Mouse (Mus musculus) neural tube, embryonic 13.5 days (tissue): ENCODE data around the gene Sgo1. TPM values are rescaled to one million over a fixed set of nuclear protein-coding genes. Genes with fewer than 3 reads are reported as not detected.
"Not testable (repeated sequence)": the region's sequence is repeated elsewhere in the genome, so short reads cannot be mapped to it uniquely, and the experiment has no call there.

Experiments used
- ATAC-seq: fragments of 200-750 bp; cut with Nextera tagmentation; 2 replicates; pipeline ENCODE4 v1.8.0; 2017; ENCODE audit warnings: low read depth, mild to moderate bottlenecking, moderate TSS enrichment, moderate library complexity
- H3K27ac ChIP-seq: fragments of 300-500 bp; sonication (generic); replicated peaks from 2 replicates; pipeline ENCODE4 v1.5.1; 2015; ENCODE audit warnings: moderate library complexity, mild to moderate bottlenecking, inconsistent platforms
- H3K27me3 ChIP-seq: fragments of 300-500 bp; sonication (generic); 2 replicates; pipeline ENCODE4 v1.6.1; 2015; ENCODE audit warnings: mild to moderate bottlenecking, inconsistent platforms
- H3K36me3 ChIP-seq: fragments of 300-500 bp; sonication (generic); 2 replicates; pipeline ENCODE4 v1.6.1; 2015; ENCODE audit warnings: mild to moderate bottlenecking, inconsistent platforms
- H3K4me1 ChIP-seq: fragments of 300-500 bp; sonication (generic); replicated peaks from 2 replicates; pipeline ENCODE4 v1.6.1; 2015; ENCODE audit warnings: inconsistent platforms
- H3K4me2 ChIP-seq: fragments of 300-500 bp; sonication (generic); 2 replicates; pipeline ENCODE4 v1.6.1; 2015; ENCODE audit warnings: inconsistent platforms, mild to moderate bottlenecking, moderate library complexity
- H3K4me3 ChIP-seq: fragments of 300-500 bp; sonication (generic); 2 replicates; pipeline ENCODE4 v1.5.1; 2015; ENCODE audit warnings: mild to moderate bottlenecking, inconsistent platforms
- H3K9ac ChIP-seq: fragments of 300-500 bp; sonication (generic); 2 replicates; pipeline ENCODE4 v1.6.1; 2015; ENCODE audit warnings: moderate library complexity, mild to moderate bottlenecking, inconsistent platforms
- H3K9me3 ChIP-seq: fragments of 300-500 bp; sonication (generic); 2 replicates; pipeline ENCODE4 v1.6.1; 2016; ENCODE audit warnings: inconsistent platforms
- WGBS: fragments of 180-500 bp; shearing (Covaris S2); methylation state at CpG from one replicate; pipeline ENCODE4 v1.1.7; 2015; 5-methylcytosine and 5-hydroxymethylcytosine counted together
- polyA plus RNA-seq: library from polyadenylated mRNA; unstranded; fragments of >200 nt; fragmentation: Nextera tagmentation; extraction: Ambion mirVana; gene quantifications from 2 replicates; pipeline ENCODE4 v1.2.1, GENCODE M21; 2015

Sgo1 gene
- polyA plus RNA-seq, 1 experiment from 2014 or later = 8.2 TPM

DNA sequence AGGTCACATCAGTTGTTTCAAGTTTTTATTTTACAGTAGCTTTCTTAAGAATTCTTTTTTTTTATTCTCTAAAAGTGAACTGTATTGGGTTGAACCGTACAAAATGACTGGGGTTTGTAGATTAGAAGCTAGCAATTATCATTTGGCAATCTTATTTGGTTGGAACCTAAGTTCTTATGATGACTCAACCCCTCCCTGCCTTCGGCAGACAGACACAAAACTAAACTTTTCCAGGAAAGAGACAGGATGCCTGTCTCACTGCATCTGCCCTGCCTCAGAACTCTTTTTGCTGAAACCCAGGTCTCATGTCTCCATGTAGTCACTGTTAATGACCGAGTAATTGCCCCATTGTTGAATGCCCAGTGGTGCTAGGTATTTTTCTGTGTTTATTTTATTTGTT is 24.9 kb downstream of the Sgo1 start:
- Histone ChIP-seq H3K4me3 (no peak overlapping the region), H3K27ac (no peak overlapping the region), H3K9me3 (no peaks in the 10 kb centered on the region), H3K36me3 (peaks cover 63% of the 10 kb centered on the region), H3K4me1 (no peaks in the 10 kb centered on the region), H3K27me3 (no peaks in the 10 kb centered on the region), H3K9ac (no peak overlapping the region), H3K4me2 (no peak overlapping the region)
- ATAC-seq = no peak
- WGBS = 92% methylated on average over 3 of the region's 3 CpGs

DNA sequence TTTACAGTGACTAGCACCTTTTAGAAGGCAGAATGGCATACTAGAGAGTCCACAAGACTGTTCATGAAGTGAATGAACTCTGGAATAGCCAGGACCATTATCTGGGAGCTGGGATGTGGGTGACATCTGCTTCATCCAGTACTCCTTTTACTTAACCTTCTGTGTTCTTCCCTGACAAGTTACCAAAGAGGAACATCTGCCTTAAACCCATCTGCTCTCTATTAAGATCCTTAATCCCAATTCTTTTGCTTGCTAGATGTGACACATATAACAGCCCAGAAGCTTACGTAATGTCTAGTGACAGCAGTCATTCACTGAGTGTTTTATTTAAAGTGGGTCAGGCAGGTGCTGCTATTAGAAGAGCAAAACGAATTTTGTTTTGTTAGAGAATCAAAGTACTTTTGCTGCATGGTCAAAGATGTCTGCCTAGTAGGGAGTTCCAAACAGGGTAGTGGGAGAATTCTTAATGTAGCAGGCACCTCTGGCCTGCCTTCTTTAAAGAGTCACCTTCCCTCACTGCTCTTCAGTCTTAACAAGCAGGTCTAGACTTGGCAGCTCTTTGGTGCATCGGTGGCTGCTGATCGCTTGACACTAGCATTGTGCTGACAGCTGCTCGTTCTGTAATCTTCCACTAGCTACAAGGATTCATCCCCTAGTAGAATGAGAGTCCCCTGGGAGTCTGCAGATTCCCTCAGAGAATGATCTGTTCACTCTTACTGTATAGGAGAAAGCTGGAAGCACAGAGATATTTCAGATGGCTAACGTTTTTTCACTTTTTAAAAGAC is 27.9 kb downstream of the Sgo1 start:
- Histone ChIP-seq H3K27me3 (no peaks in the 10 kb centered on the region), H3K4me1 (no peaks in the 10 kb centered on the region), H3K4me2 (no peak overlapping the region), H3K9me3 (no peaks in the 10 kb centered on the region), H3K36me3 (peaks cover 48% of the 10 kb centered on the region), H3K9ac (no peak overlapping the region), H3K27ac (no peak overlapping the region), H3K4me3 (no peak overlapping the region)
- WGBS = 73% methylated on average over 6 of the region's 6 CpGs
- ATAC-seq = no peak

DNA sequence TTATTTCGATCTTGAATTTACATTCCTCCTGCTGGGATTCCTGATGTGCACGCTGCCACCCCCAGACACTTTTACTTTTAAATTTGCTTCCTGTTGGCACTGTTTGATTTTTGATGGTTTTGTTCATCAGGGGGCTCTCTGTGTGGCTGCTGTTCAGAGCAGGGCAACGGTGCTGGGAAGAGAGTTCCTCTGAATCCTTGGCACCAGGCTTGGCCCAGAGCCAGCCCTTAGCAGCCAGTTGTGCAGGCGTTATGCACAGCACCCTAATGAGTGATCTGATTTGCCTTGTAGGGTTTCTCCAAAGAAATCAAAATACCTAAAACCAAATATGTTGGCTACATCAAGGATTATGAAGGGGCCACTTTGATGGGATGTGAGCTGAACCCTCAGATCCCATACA is 29.4 kb downstream of the Sgo1 start:
- no peak overlapping the region for H3K4me3 ChIP-seq
- no peak overlapping the region for H3K27ac ChIP-seq
- H3K36me3 ChIP-seq = peaks cover 51% of the 10 kb centered on the region
- H3K9ac ChIP-seq = no peak overlapping the region
- no peaks in the 10 kb centered on the region for H3K4me1 ChIP-seq
- no peak overlapping the region for H3K4me2 ChIP-seq
- H3K27me3 ChIP-seq = no peaks in the 10 kb centered on the region
- no peaks in the 10 kb centered on the region for H3K9me3 ChIP-seq
- WGBS = 47% methylated on average over 4 of the region's 4 CpGs
- ATAC-seq = peak; percentile 72; the same call in 1 of the 2 replicates

DNA sequence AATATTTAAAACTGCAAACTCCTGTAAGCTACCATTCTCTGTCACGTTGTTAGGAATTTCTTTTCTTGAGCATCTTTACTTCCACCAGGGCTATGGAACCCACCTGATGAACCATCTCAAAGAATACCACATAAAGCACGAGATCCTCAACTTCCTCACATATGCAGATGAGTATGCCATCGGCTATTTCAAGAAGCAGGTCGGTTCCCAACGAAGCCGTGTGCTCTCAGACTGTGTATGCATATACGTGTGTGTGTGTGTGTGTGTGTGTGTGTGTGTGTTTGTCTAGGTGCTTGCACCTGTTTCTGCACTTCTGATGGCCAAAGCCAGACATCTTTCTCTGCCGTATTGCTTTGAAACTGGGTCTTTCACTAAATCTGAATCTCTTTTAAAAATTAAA is 29.9 kb downstream of the Sgo1 start:
- Histone ChIP-seq H3K4me2 (no peak overlapping the region), H3K27ac (no peak overlapping the region), H3K4me1 (no peaks in the 10 kb centered on the region), H3K4me3 (no peak overlapping the region), H3K27me3 (no peaks in the 10 kb centered on the region), H3K9me3 (no peaks in the 10 kb centered on the region), H3K36me3 (peaks cover 53% of the 10 kb centered on the region), H3K9ac (no peak overlapping the region)
- ATAC-seq = no peak
- WGBS = 83% methylated on average over 8 of the region's 8 CpGs

DNA sequence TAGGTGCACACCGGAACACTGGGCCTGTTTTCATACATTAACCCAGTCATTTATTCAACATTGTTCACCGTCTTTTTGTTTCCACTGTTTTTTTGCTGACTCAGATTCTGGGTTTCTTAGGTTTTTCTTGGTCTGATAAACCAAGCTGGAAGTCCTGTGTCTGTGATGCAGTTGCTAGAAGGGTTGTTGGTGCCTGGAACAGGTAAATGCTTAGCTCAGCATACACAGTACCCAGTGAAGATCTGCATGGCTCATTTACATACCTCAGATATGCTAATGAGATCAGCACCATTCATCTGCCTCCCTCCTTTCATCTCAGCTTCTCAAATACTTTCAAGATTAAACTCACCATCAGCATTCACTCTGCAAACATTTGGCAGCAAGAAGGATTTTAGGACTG is 30.5 kb downstream of the Sgo1 start:
- H3K36me3 ChIP-seq = peaks cover 53% of the 10 kb centered on the region
- no peak for ATAC-seq
- H3K27ac ChIP-seq = no peak overlapping the region

DNA sequence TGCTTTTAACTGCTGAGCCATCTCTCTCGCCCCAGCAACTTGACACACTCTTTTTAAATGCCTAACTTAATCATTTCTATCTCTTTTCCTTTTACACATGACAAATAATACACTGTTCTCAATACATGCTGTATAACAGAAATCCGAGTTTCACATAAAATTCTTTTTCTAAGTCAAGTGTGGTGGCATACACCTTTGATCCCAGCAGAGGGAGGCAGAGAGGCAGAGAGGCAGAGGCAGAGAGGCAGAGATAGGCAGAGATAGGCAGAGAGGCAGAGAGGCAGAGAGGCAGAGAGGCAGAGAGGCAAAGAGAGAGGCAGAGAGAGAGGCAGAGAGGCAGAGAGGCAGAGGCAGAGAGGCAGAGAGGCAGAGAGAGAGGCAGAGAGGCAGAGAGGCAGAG is 31.7 kb downstream of the Sgo1 start:
- H3K36me3 ChIP-seq = peaks cover 61% of the 10 kb centered on the region
- H3K4me3 ChIP-seq, H3K27me3 ChIP-seq, H3K9me3 ChIP-seq, H3K9ac ChIP-seq, H3K4me2 ChIP-seq, H3K4me1 ChIP-seq, ATAC-seq, H3K27ac ChIP-seq: not testable (repeated sequence)
- 82% methylated on average over 2 of the region's 2 CpGs for WGBS

More for the DNA sequence above, 30.5 kb downstream of the Sgo1 start:
- 88% methylated on average over 2 of the region's 2 CpGs for WGBS
- Histone ChIP-seq H3K27me3 (no peaks in the 10 kb centered on the region), H3K4me2 (no peak overlapping the region), H3K4me3 (no peak overlapping the region), H3K4me1 (no peaks in the 10 kb centered on the region), H3K9ac (no peak overlapping the region), H3K9me3 (no peaks in the 10 kb centered on the region)

DNA sequence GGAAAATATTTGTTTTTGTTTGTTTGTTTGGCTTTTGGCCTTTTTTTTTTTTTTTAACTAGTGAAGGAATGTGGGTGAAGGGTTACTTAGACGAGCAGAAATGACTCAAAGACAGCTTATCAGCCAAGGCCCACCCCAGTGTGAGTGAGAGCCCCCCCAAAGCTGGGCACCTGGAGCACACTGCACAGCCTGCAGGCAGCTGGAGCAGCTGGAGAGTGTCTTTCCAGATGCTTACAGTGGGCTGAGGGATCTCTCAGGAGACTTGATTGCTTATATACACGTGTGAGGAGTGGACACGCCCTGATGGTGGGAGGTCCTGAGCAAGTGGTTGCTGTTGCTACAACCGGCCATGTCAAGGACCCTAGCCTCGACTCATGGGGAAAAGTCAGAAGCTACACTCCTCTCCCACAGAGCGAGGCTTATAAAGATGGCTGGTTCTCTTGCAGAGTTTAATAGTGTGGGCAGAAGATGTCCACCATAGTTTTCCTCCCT is 32.7 kb downstream of the Sgo1 start:
- Histone ChIP-seq H3K27ac (no peak overlapping the region), H3K9ac (no peak overlapping the region), H3K4me3 (no peak overlapping the region), H3K9me3 (no peaks in the 10 kb centered on the region), H3K4me1 (no peaks in the 10 kb centered on the region), H3K4me2 (no peak overlapping the region), H3K27me3 (no peaks in the 10 kb centered on the region), H3K36me3 (peaks cover 56% of the 10 kb centered on the region)
- ATAC-seq = no peak
- WGBS = 69% methylated on average over 6 of the region's 6 CpGs

DNA sequence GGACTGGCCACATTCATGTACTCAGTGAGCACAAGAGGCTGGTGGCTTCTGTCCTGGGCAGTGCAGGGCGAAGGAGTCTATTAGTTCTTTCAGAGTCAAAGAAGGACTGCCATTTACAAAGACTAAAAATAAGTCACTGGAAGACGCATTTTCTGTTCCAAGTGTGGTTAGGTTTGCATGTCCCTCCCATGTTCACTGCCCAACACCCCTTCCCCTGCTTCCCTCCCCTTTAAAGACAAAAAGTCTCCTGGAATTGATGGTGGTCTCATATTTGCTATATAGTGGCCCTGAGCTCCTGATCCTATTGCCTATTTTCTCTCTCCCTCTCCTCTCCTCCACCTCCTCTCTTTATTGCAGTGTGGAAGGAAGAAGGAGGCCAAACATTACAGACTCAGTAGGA is 33.2 kb downstream of the Sgo1 start:
- Histone ChIP-seq H3K9ac (no peak overlapping the region), H3K4me3 (no peak overlapping the region), H3K36me3 (peaks cover 54% of the 10 kb centered on the region), H3K9me3 (no peaks in the 10 kb centered on the region), H3K27me3 (no peaks in the 10 kb centered on the region), H3K27ac (no peak overlapping the region), H3K4me2 (no peak overlapping the region), H3K4me1 (no peaks in the 10 kb centered on the region)
- 94% methylated on average over 2 of the region's 2 CpGs for WGBS
- ATAC-seq = no peak

DNA sequence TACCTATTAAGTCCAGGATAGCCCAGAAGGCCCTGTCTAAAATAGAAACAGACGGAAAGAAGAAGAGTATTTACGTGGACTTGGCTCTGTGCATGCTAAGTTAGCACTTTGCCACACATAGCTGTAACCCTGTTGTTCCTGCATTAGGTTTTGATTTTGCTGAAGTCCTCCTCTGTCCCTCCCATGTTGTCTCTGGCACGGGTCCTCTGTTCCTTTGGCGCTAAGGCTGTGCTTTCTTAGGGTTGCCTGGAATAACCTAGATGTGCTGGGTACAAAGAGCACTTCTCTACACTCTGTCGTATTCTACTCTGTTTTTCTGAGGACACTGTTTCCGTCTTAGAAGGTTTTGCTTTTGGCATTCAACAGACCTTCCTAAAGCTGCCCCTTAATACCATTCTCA is 34.1 kb downstream of the Sgo1 start:
- Histone ChIP-seq H3K36me3 (peaks cover 45% of the 10 kb centered on the region), H3K9me3 (no peaks in the 10 kb centered on the region), H3K27ac (no peak overlapping the region), H3K27me3 (no peaks in the 10 kb centered on the region), H3K4me3 (no peak overlapping the region), H3K4me1 (no peaks in the 10 kb centered on the region), H3K4me2 (no peak overlapping the region), H3K9ac (no peak overlapping the region)
- WGBS = 90% methylated on average over 6 of the region's 6 CpGs
- ATAC-seq = no peak

DNA sequence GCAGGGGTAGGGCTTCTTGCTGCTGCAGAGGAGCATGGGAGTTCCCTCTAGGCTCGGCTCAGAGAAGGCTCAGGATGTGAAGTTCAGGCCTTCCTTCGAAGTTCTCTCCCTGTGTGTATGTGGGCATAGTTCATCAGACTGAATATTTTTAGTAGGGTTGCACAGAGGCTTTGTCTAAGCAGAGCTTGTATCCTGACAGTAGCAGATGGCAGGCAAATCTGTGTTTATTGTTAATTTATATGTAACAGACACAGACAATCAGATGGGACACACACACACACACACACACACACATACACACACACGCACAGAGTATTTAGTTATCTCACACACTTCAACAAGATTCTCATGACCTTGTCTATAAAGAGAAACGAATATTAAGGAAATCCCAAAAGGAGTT is 34.5 kb downstream of the Sgo1 start:
- Histone ChIP-seq H3K27me3 (no peaks in the 10 kb centered on the region), H3K9me3 (no peaks in the 10 kb centered on the region), H3K4me2 (no peak overlapping the region), H3K36me3 (peaks cover 41% of the 10 kb centered on the region), H3K27ac (no peak overlapping the region), H3K4me3 (no peak overlapping the region), H3K4me1 (no peaks in the 10 kb centered on the region), H3K9ac (no peak overlapping the region)
- 84% methylated on average over 4 of the region's 4 CpGs for WGBS
- ATAC-seq = no peak

DNA sequence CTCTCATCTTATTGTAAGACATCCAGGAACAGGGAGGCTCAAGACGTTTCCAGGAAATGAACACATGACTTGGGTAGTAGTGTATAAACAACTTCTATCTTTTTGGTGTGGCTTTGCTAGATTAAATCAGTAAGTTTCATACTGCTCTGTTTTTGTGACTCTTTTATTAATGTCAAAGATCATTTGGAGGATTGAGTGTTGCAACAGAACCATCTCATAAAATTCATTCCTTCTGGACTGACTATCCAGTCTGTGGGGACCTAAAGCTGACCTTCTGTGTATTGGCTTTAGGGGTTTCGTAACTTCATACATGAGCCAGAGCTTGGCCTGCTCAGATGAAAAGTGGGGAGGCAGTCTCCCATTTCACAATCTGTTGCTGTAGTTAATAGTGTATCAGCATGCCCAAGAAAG is 38.9 kb downstream of the Sgo1 start:
- Histone ChIP-seq H3K4me1 (no peaks in the 10 kb centered on the region), H3K27ac (no peak overlapping the region), H3K9me3 (no peaks in the 10 kb centered on the region), H3K4me2 (no peak overlapping the region), H3K36me3 (peaks cover 48% of the 10 kb centered on the region), H3K27me3 (no peaks in the 10 kb centered on the region), H3K9ac (no peak overlapping the region), H3K4me3 (no peak overlapping the region)
- no peak for ATAC-seq
- 85% methylated on average over 2 of the region's 2 CpGs for WGBS

DNA sequence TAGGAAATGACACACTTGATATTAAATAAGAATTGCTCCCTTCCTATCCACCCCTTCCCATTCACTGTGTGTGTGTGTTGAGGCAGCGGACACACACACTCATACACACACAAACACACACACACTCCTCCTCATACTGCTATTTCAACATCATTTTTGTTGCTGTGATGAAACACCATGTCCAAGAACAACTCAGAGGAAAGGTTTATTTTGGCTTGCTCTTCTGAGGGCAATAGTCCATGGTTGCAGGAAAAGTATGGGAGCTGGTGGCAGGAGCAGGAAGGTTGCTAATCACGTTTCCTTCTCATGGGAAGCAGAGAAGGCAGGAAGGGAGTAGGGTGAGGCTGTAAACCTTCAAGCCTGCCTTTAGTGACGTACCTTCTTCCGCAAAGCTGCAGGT is 45.8 kb downstream of the Sgo1 start:
- Histone ChIP-seq H3K4me1 (no peaks in the 10 kb centered on the region), H3K4me2 (no peak overlapping the region), H3K9me3 (no peaks in the 10 kb centered on the region), H3K9ac (no peak overlapping the region), H3K4me3 (no peak overlapping the region), H3K27ac (no peak overlapping the region), H3K27me3 (no peaks in the 10 kb centered on the region), H3K36me3 (peaks cover 77% of the 10 kb centered on the region)
- ATAC-seq = no peak
- WGBS = 84% methylated on average over 4 of the region's 4 CpGs

DNA sequence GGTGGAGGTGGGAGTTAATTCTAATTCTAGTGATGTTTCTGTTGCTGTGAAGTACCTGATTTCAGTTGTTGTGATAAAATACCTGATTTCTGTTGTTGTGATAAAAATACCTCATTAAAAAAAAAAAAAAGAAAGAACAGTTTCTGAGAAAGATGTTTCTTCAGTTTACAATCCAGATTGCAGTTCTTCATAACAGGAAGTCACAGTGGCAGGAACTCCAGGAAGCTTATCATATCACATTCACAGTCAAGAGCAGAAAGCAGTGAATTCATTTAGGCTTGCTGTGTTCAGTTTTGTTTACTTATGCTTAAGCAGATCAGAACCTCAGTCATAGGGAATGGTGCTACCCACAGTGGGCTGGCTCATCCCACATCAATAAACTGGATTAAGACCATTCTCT is 57.8 kb downstream of the Sgo1 start:
- H3K36me3 ChIP-seq = peaks cover 47% of the 10 kb centered on the region
- no peaks in the 10 kb centered on the region for H3K4me1 ChIP-seq
- no peaks in the 10 kb centered on the region for H3K27me3 ChIP-seq
- ATAC-seq = no peak
- H3K9ac ChIP-seq = no peak overlapping the region
- H3K27ac ChIP-seq = no peak overlapping the region
- H3K4me3 ChIP-seq = no peak overlapping the region
- H3K9me3 ChIP-seq = no peaks in the 10 kb centered on the region
- H3K4me2 ChIP-seq = no peak overlapping the region
